Comparison of ENCODE assay signal across 8 mouse cellular contexts in genomic region chr6:94499897-94500623, GRCm38 (mm10). TPM values are rescaled to one million over a fixed set of nuclear protein-coding genes. Genes with fewer than 3 reads are reported as not detected.
DNase-seq lines count a peak whose midpoint lies in the region; ATAC-seq and TF ChIP-seq lines count a peak whose summit lies in the region.

Slc25a26 (plus strand) TSS chr6:94500331.

- peak within 1 kb of the TSS; percentile 81 for H3K4me3 ChIP-seq in forebrain, embryonic 15.5 days
- H3K4me3 ChIP-seq in lung, adult 2 months (replicated peaks; ENCODE audit: extremely low read depth, low read depth, low read length), result peak within 1 kb of the TSS; percentile 83

- no peaks in the 10 kb centered on the region for H3K27me3 ChIP-seq in forebrain, embryonic 15.5 days

- intact Hi-C loops in heart, postnatal 25 days (cut with DNase I), result no loop called here

- WGBS in forebrain, embryonic 15.5 days, result 0% methylated on average over 37 of the region's 37 CpGs
- under 1% methylated on average over 37 of the region's 37 CpGs for WGBS in lung, adult 2 months

- no peaks in the 10 kb centered on the region for H3K9me3 ChIP-seq in forebrain, embryonic 15.5 days

- H3K4me1 ChIP-seq in forebrain, embryonic 15.5 days, result peaks cover 16% of the 10 kb centered on the region
- no peaks in the 10 kb centered on the region for H3K4me1 ChIP-seq in lung, adult 2 months (ENCODE audit: control insufficient read depth, insufficient read depth, low read length)

- peak within 1 kb of the TSS; percentile 49; the same call in 1 of the 2 replicates for H3K27ac ChIP-seq in forebrain, embryonic 15.5 days (replicated peaks)

- DNase-seq in ES-CJ7 (ENCODE audit: low read depth, low spot score), result peak; percentile 94
- DNase-seq in cerebellum, adult 11 months, result peak; percentile 86
- peak; percentile 68 for DNase-seq in heart, postnatal 25 days (ENCODE audit: low spot score)
- DNase-seq in layer of hippocampus, adult 18-20 months (ENCODE audit: low spot score in 2 of 2), result peak; percentile 82 to 94
- peak; percentile 91 for DNase-seq in lung, adult 2 months
- peak; percentile 71 to 75 for DNase-seq in thymus, adult 18-20 months

- peak within 1 kb of the TSS; percentile 92 for H3K4me2 ChIP-seq in forebrain, embryonic 15.5 days (replicated peaks)

- peak; percentile 43; the same call in 1 of the 2 replicates for TF ChIP-seq POLR2A in lung, adult 2 months (IDR thresholded peaks at IDR 0.05; ENCODE audit: borderline replicate concordance, extremely low read depth, low read depth, low read length)

- peak; percentile 99 for ATAC-seq in forebrain, embryonic 15.5 days (replicated peaks)
- peak; percentile 93 for ATAC-seq in neutrophil, adult 5-6 weeks (ENCODE audit: extremely low read depth, insufficient number of reproducible peaks, low FRiP score, poor library complexity, severe bottlenecking)

- no peak for TF ChIP-seq CTCF in lung, adult 2 months (IDR thresholded peaks at IDR 0.05; ENCODE audit: insufficient read depth, low read length)

- no peaks in the 10 kb centered on the region for H3K36me3 ChIP-seq in forebrain, embryonic 15.5 days

- H3K9ac ChIP-seq in forebrain, embryonic 15.5 days (replicated peaks), result peak within 1 kb of the TSS; percentile 59

RNA-seq across cellular contexts. Expression of gene Slc25a26, which starts in this region (rescaled TPM):
- polyA plus RNA-seq in forebrain, embryonic 15.5 days (2015; fragmentation: Nextera tagmentation; extraction: Ambion mirVana), result 8.1 and 9.1 TPM in 2 replicates
- total RNA-seq in heart, postnatal 25 days (2021), result 10 to 100 TPM; 15.9 to 18.2 TPM
- total RNA-seq in layer of hippocampus, adult 18-20 months (2021), result 10 to 100 TPM; 16.6 to 19.1 TPM
- polyA plus RNA-seq in lung, adult 2 months (2012; rRNA removed), result 5.7 and 5.9 TPM in 2 replicates
- 4.4 and 6.1 TPM in 2 replicates for total RNA-seq in neutrophil, adult 5-6 weeks (2017)

Comparison
In these comparisons a context has a peak if more than half of its experiments do, and no peak if none do; other contexts are left out.
1. Peak in every context shown above with its lines: DNase-seq, ATAC-seq, H3K4me3 ChIP-seq and H3K27ac ChIP-seq.